Mouse (Mus musculus) limb, embryonic 13.5 days (tissue): ENCODE results near the gene Galntl6. TPM values are rescaled to one million over a fixed set of nuclear protein-coding genes. Genes with fewer than 3 reads are reported as not detected.
"Not testable (repeated sequence)": the region's sequence is repeated elsewhere in the genome, so short reads cannot be mapped to it uniquely, and the experiment has no call there.

Source experiments
- ATAC-seq: fragments of 200-750 bp; cut with Nextera tagmentation; 2 replicates; pipeline ENCODE4 v1.8.0; 2017; ENCODE audit warnings: low read depth, moderate number of reproducible peaks, moderate TSS enrichment; ENCODE audit not compliant: low FRiP score
- H3K27ac ChIP-seq: fragments of 300-500 bp; sonication (generic); 2 replicates; pipeline ENCODE4 v1.5.1; 2015; ENCODE audit warnings: inconsistent platforms, mild to moderate bottlenecking, moderate library complexity
- H3K27me3 ChIP-seq: fragments of 300-500 bp; sonication (generic); 2 replicates; pipeline ENCODE4 v1.6.1; 2015; ENCODE audit warnings: mild to moderate bottlenecking, inconsistent platforms
- H3K36me3 ChIP-seq: fragments of 300-500 bp; sonication (generic); 2 replicates; pipeline ENCODE4 v1.6.1; 2015; ENCODE audit warnings: inconsistent platforms, mild to moderate bottlenecking, moderate library complexity
- H3K4me1 ChIP-seq: fragments of 300-500 bp; sonication (generic); 2 replicates; pipeline ENCODE4 v1.6.1; 2015; ENCODE audit warnings: inconsistent platforms
- H3K4me2 ChIP-seq: fragments of 300-500 bp; sonication (generic); replicated peaks from 2 replicates; pipeline ENCODE4 v1.6.1; 2015; ENCODE audit warnings: inconsistent platforms, mild to moderate bottlenecking, moderate library complexity
- H3K4me3 ChIP-seq: fragments of 300-500 bp; sonication (generic); 2 replicates; pipeline ENCODE4 v1.5.1; 2015; ENCODE audit warnings: moderate library complexity, mild to moderate bottlenecking, inconsistent platforms
- H3K9ac ChIP-seq: fragments of 300-500 bp; sonication (generic); 2 replicates; pipeline ENCODE4 v1.6.1; 2015; ENCODE audit warnings: mild to moderate bottlenecking, inconsistent platforms
- H3K9me3 ChIP-seq: fragments of 300-500 bp; sonication (generic); 2 replicates; pipeline ENCODE4 v1.6.1; 2016; ENCODE audit warnings: inconsistent platforms
- WGBS: fragments of 180-500 bp; shearing (Covaris S2); methylation state at CpG from one replicate; pipeline ENCODE4 v1.1.7; 2015; 5-methylcytosine and 5-hydroxymethylcytosine counted together
- polyA plus RNA-seq: library from polyadenylated mRNA; unstranded; fragments of >200 nt; fragmentation: Nextera tagmentation; extraction: Ambion mirVana; gene quantifications from 2 replicates; pipeline ENCODE4 v1.2.1, GENCODE M21; 2015

The Galntl6 gene
- polyA plus RNA-seq, 1 experiment from 2014 or later: 1.5 TPM

- H3K36me3 ChIP-seq: no peaks in the 10 kb centered on the region
- 0 out of 2 replicates have a peak, but pooled peaks cover 5% of the 10 kb centered on the region for H3K27me3 ChIP-seq
- H3K4me1 ChIP-seq: 0 out of 2 replicates have a peak, but pooled peaks cover 5% of the 10 kb centered on the region
- H3K4me2 ChIP-seq: no peak overlapping the region
- no peak overlapping the region for H3K27ac ChIP-seq
- peak; percentile 51 for ATAC-seq
- no peak overlapping the region for H3K9ac ChIP-seq
- no peak overlapping the region for H3K4me3 ChIP-seq
- 28% methylated on average over 12 of the region's 12 CpGs for WGBS
- no peaks in the 10 kb centered on the region for H3K9me3 ChIP-seq
Observed at GRCm38 (mm10) chr8:57772732-57773265, 1139.6 kb downstream of the Galntl6 start.

- ATAC-seq: no peak
- Histone ChIP-seq H3K9ac (no peak overlapping the region), H3K4me1 (peaks cover 14% of the 10 kb centered on the region), H3K27me3 (0 out of 2 replicates have a peak, but pooled peaks cover 5% of the 10 kb centered on the region), H3K36me3 (no peaks in the 10 kb centered on the region), H3K4me3 (no peak overlapping the region), H3K4me2 (no peak overlapping the region), H3K27ac (no peak overlapping the region), H3K9me3 (no peaks in the 10 kb centered on the region)
- WGBS: 23% methylated on average over 2 of the region's 2 CpGs
Observed at GRCm38 (mm10) chr8:57767541-57767940, 1144.9 kb downstream of the Galntl6 start.

GRCm38 (mm10) chr8:57766471-57767065 is 1145.9 kb downstream of the Galntl6 start:
- no peaks in the 10 kb centered on the region for H3K9me3 ChIP-seq
- H3K27me3 ChIP-seq: 0 out of 2 replicates have a peak, but pooled peaks cover 5% of the 10 kb centered on the region
- 0 out of 2 replicates have a peak overlapping the region, but pooled peaks have one; percentile 2 for H3K4me3 ChIP-seq
- H3K4me1 ChIP-seq: peaks cover 13% of the 10 kb centered on the region
- 50% methylated on average over 10 of the region's 10 CpGs for WGBS
- H3K27ac ChIP-seq: no peak overlapping the region
- peak overlapping the region; percentile 51 for H3K4me2 ChIP-seq
- H3K9ac ChIP-seq: no peak overlapping the region
- no peak for ATAC-seq
- no peaks in the 10 kb centered on the region for H3K36me3 ChIP-seq

- no peak overlapping the region for H3K27ac ChIP-seq
- 0 out of 2 replicates have a peak, but pooled peaks cover 5% of the 10 kb centered on the region for H3K27me3 ChIP-seq
- H3K4me2 ChIP-seq: peak overlapping the region; percentile 51
- no peak for ATAC-seq
- H3K4me3 ChIP-seq: 0 out of 2 replicates have a peak overlapping the region, but pooled peaks have one; percentile 2
- H3K36me3 ChIP-seq: no peaks in the 10 kb centered on the region
- peaks cover 13% of the 10 kb centered on the region for H3K4me1 ChIP-seq
- no peaks in the 10 kb centered on the region for H3K9me3 ChIP-seq
- H3K9ac ChIP-seq: no peak overlapping the region
- WGBS: 13% methylated on average over 13 of the region's 13 CpGs
Observed at GRCm38 (mm10) chr8:57765726-57766351, 1146.6 kb downstream of the Galntl6 start.

GRCm38 (mm10) chr8:57765192-57765591 is 1147.2 kb downstream of the Galntl6 start:
- no peak overlapping the region for H3K4me2 ChIP-seq
- H3K9me3 ChIP-seq: no peaks in the 10 kb centered on the region
- no peak for ATAC-seq
- H3K27me3 ChIP-seq: 0 out of 2 replicates have a peak, but pooled peaks cover 5% of the 10 kb centered on the region
- H3K36me3 ChIP-seq: no peaks in the 10 kb centered on the region
- WGBS: 88% methylated on average over 4 of the region's 4 CpGs
- H3K4me1 ChIP-seq: peaks cover 13% of the 10 kb centered on the region
- no peak overlapping the region for H3K27ac ChIP-seq
- no peak overlapping the region for H3K4me3 ChIP-seq
- no peak overlapping the region for H3K9ac ChIP-seq

GRCm38 (mm10) chr8:57762622-57763021 is 1149.8 kb downstream of the Galntl6 start:
- not testable (repeated sequence) for H3K4me3 ChIP-seq, ATAC-seq, H3K27ac ChIP-seq, H3K4me2 ChIP-seq, H3K36me3 ChIP-seq, H3K9me3 ChIP-seq, H3K27me3 ChIP-seq, H3K9ac ChIP-seq
- peaks cover 19% of the 10 kb centered on the region for H3K4me1 ChIP-seq
- 67% methylated on average over 2 of the region's 2 CpGs for WGBS

GRCm38 (mm10) chr8:57760921-57761320 is 1151.5 kb downstream of the Galntl6 start:
- 78% methylated on average over 1 of the region's 1 CpGs for WGBS
- no peak overlapping the region for H3K4me3 ChIP-seq
- no peak for ATAC-seq
- no peaks in the 10 kb centered on the region for H3K36me3 ChIP-seq
- peaks cover 12% of the 10 kb centered on the region; the same call in 1 of the 2 replicates for H3K4me1 ChIP-seq
- no peak overlapping the region for H3K27ac ChIP-seq
- no peak overlapping the region for H3K4me2 ChIP-seq
- H3K27me3 ChIP-seq: 0 out of 2 replicates have a peak, but pooled peaks cover 2% of the 10 kb centered on the region
- H3K9me3 ChIP-seq: no peaks in the 10 kb centered on the region
- H3K9ac ChIP-seq: no peak overlapping the region

- Histone ChIP-seq H3K4me3 (no peak overlapping the region), H3K4me1 (0 out of 2 replicates have a peak, but pooled peaks cover 10% of the 10 kb centered on the region), H3K27ac (no peak overlapping the region), H3K9me3 (no peaks in the 10 kb centered on the region), H3K9ac (no peak overlapping the region), H3K36me3 (no peaks in the 10 kb centered on the region), H3K4me2 (no peak overlapping the region), H3K27me3 (no peaks in the 10 kb centered on the region)
- ATAC-seq: no peak
Observed at GRCm38 (mm10) chr8:57758857-57759256, 1153.6 kb downstream of the Galntl6 start.

- H3K9ac ChIP-seq: no peak overlapping the region
- H3K4me3 ChIP-seq: no peak overlapping the region
- no peak overlapping the region for H3K27ac ChIP-seq
- no peaks in the 10 kb centered on the region for H3K9me3 ChIP-seq
- no peaks in the 10 kb centered on the region for H3K36me3 ChIP-seq
- H3K4me2 ChIP-seq: no peak overlapping the region
- ATAC-seq: no peak
- H3K27me3 ChIP-seq: no peaks in the 10 kb centered on the region
- 0 out of 2 replicates have a peak, but pooled peaks cover 10% of the 10 kb centered on the region for H3K4me1 ChIP-seq
Observed at GRCm38 (mm10) chr8:57757476-57757875, 1155.0 kb downstream of the Galntl6 start.

- H3K4me2 ChIP-seq: no peak overlapping the region
- H3K36me3 ChIP-seq: no peaks in the 10 kb centered on the region
- no peaks in the 10 kb centered on the region for H3K9me3 ChIP-seq
- H3K4me1 ChIP-seq: 0 out of 2 replicates have a peak, but pooled peaks cover 4% of the 10 kb centered on the region
- WGBS: 76% methylated on average over 6 of the region's 6 CpGs
- no peak for ATAC-seq
- no peaks in the 10 kb centered on the region for H3K27me3 ChIP-seq
- no peak overlapping the region for H3K27ac ChIP-seq
- H3K4me3 ChIP-seq: no peak overlapping the region
- H3K9ac ChIP-seq: no peak overlapping the region
Observed at GRCm38 (mm10) chr8:57754066-57754465, 1158.4 kb downstream of the Galntl6 start.

GRCm38 (mm10) chr8:57743636-57744035 is 1168.8 kb downstream of the Galntl6 start:
- H3K9me3 ChIP-seq: no peaks in the 10 kb centered on the region
- H3K9ac ChIP-seq: no peak overlapping the region
- 78% methylated on average over 12 of the region's 12 CpGs for WGBS
- no peak overlapping the region for H3K4me2 ChIP-seq
- H3K27me3 ChIP-seq: no peaks in the 10 kb centered on the region
- no peaks in the 10 kb centered on the region for H3K36me3 ChIP-seq
- ATAC-seq: no peak
- no peak overlapping the region for H3K4me3 ChIP-seq
- peaks cover 11% of the 10 kb centered on the region for H3K4me1 ChIP-seq
- no peak overlapping the region for H3K27ac ChIP-seq

GRCm38 (mm10) chr8:57741983-57742382 is 1170.5 kb downstream of the Galntl6 start:
- H3K27ac ChIP-seq: no peak overlapping the region
- 40% methylated on average over 6 of the region's 6 CpGs for WGBS
- no peak for ATAC-seq

More at GRCm38 (mm10) chr8:57741983-57742382, 1170.5 kb downstream of the Galntl6 start:
- Histone ChIP-seq H3K9me3 (no peaks in the 10 kb centered on the region), H3K4me1 (peaks cover 11% of the 10 kb centered on the region), H3K36me3 (no peaks in the 10 kb centered on the region), H3K4me2 (peak overlapping the region; percentile 27; the same call in 1 of the 2 replicates), H3K27me3 (no peaks in the 10 kb centered on the region), H3K4me3 (no peak overlapping the region), H3K9ac (no peak overlapping the region)
